16 mouse cellular contexts compared by ENCODE assay signal in the genomic region with DNA sequence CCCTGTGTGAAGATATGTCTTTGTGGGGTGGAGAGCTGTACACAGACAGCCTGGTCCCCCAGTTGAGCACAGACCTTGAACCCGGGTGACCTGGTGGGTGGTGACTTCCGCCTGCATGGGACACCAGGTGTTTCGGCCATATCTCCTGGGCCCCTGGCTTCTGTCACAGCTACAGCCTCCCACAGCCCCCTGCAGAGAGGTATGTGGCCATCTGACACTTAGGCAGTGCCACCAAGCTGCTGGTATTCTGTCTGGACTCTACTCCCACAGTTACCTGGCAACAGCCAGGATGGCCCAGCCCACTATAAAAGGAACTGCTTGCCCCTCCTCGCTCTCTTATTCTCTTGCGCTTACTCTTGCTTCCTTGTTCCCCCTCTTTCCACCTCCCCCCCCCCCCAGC. TPM values are rescaled to one million over a fixed set of nuclear protein-coding genes. Genes with fewer than 3 reads are reported as not detected.
DNase-seq lines count a peak whose midpoint lies in the region; ATAC-seq lines count a peak whose summit lies in the region.
"Had no signal": no experiment of that assay in that cellular context is flagged by ENCODE, and none has a peak within 500 bp of the region (broad histone marks: within the 10 kb centered on the region; RNA-seq: fewer than 3 reads in every experiment).

No protein-coding gene starts in this region.

- no peaks in the 10 kb centered on the region for H3K4me1 ChIP-seq in hindbrain, embryonic 16.5 days (ENCODE audit: control insufficient read depth, insufficient read depth, low read depth, low read length)
- H3K4me1 ChIP-seq in hindbrain, embryonic 14.5 days (replicated peaks; ENCODE audit: control insufficient read depth, insufficient read depth, low read length): no peaks in the 10 kb centered on the region
- H3K4me1 ChIP-seq: embryonic facial prominence, embryonic 12.5 days; forebrain, embryonic 15.5 days; intestine, embryonic 15.5 days had no signal

- H3K9ac ChIP-seq in hindbrain, embryonic 16.5 days (ENCODE audit: low read depth, low read length): no peak overlapping the region
- no peak overlapping the region for H3K9ac ChIP-seq in hindbrain, embryonic 14.5 days
- H3K9ac ChIP-seq: embryonic facial prominence, embryonic 12.5 days; forebrain, embryonic 15.5 days; heart, embryonic 12.5 days; intestine, embryonic 15.5 days had no signal

- DNase-seq in hindbrain, embryonic 14.5 days (ENCODE audit: low spot score): no peak
- DNase-seq in retina, embryonic 14.5 days (ENCODE audit: low spot score): peak; percentile 17
- no peak for DNase-seq in retina, postnatal 1 day
- DNase-seq in cerebellum, adult 9-11 months: peak; percentile 54
- no peak for DNase-seq in left cerebral cortex, adult 18-20 months (ENCODE audit: low spot score in 2 of 2)
- DNase-seq: lung, adult 18-20 months; right cerebral cortex, postnatal 4 days had no signal

- H3K27ac ChIP-seq in hindbrain, embryonic 16.5 days (ENCODE audit: low read depth, low read length): no peak overlapping the region
- no peak overlapping the region for H3K27ac ChIP-seq in hindbrain, embryonic 14.5 days
- H3K27ac ChIP-seq: embryonic facial prominence, embryonic 12.5 days; forebrain, embryonic 15.5 days; intestine, embryonic 15.5 days had no signal

- peak; percentile 50; the same call in 1 of the 2 replicates for ATAC-seq in hindbrain, embryonic 16.5 days
- no peak for ATAC-seq in hindbrain, embryonic 14.5 days (ENCODE audit: low FRiP score)
- no peak for ATAC-seq in activated CD4-positive, CD25-positive, alpha-beta regulatory T cell, adult 4 months
- ATAC-seq: forebrain, embryonic 15.5 days; intestine, embryonic 15.5 days had no signal

- no peaks in the 10 kb centered on the region for H3K36me3 ChIP-seq in hindbrain, embryonic 16.5 days (ENCODE audit: control insufficient read depth, insufficient read depth, low read length)
- no peaks in the 10 kb centered on the region for H3K36me3 ChIP-seq in hindbrain, embryonic 14.5 days (replicated peaks; ENCODE audit: control insufficient read depth, insufficient read depth)
- H3K36me3 ChIP-seq: embryonic facial prominence, embryonic 12.5 days; forebrain, embryonic 15.5 days; heart, embryonic 12.5 days; intestine, embryonic 15.5 days had no signal

- H3K4me2 ChIP-seq in hindbrain, embryonic 16.5 days (ENCODE audit: low read length): no peak overlapping the region
- H3K4me2 ChIP-seq in hindbrain, embryonic 14.5 days (replicated peaks): no peak overlapping the region
- H3K4me2 ChIP-seq: embryonic facial prominence, embryonic 12.5 days; forebrain, embryonic 15.5 days; heart, embryonic 12.5 days; intestine, embryonic 15.5 days had no signal

- WGBS in hindbrain, embryonic 16.5 days: 61% methylated on average over 5 of the region's 5 CpGs
- 71% methylated on average over 5 of the region's 5 CpGs for WGBS in hindbrain, embryonic 14.5 days

- H3K9me3 ChIP-seq in hindbrain, embryonic 16.5 days (ENCODE audit: control insufficient read depth, low read length): no peaks in the 10 kb centered on the region
- H3K9me3 ChIP-seq in hindbrain, embryonic 14.5 days (ENCODE audit: control insufficient read depth, low read length): no peaks in the 10 kb centered on the region
- H3K9me3 ChIP-seq: embryonic facial prominence, embryonic 12.5 days; forebrain, embryonic 15.5 days; heart, embryonic 12.5 days; intestine, embryonic 15.5 days had no signal

- H3K4me3 ChIP-seq in hindbrain, embryonic 16.5 days (ENCODE audit: low read length): no peak overlapping the region
- no peak overlapping the region for H3K4me3 ChIP-seq in hindbrain, embryonic 14.5 days (replicated peaks; ENCODE audit: low read length)
- H3K4me3 ChIP-seq: embryonic facial prominence, embryonic 12.5 days; forebrain, embryonic 15.5 days; heart, embryonic 12.5 days; intestine, embryonic 15.5 days had no signal

- no peaks in the 10 kb centered on the region for H3K27me3 ChIP-seq in hindbrain, embryonic 16.5 days (replicated peaks; ENCODE audit: control insufficient read depth, insufficient read depth, low read length)
- H3K27me3 ChIP-seq in hindbrain, embryonic 14.5 days (ENCODE audit: control insufficient read depth, insufficient read depth, low read length): no peaks in the 10 kb centered on the region
- H3K27me3 ChIP-seq: embryonic facial prominence, embryonic 12.5 days; forebrain, embryonic 15.5 days; heart, embryonic 12.5 days; intestine, embryonic 15.5 days had no signal

RNA-seq across cellular contexts. Expression of gene Bhmt2, which starts 16.2 kb away (rescaled TPM):
- polyA plus RNA-seq in hindbrain, embryonic 16.5 days (2015; fragmentation: Nextera tagmentation; extraction: Ambion mirVana): 0.07 and 0.11 TPM in 2 replicates
- polyA plus RNA-seq in hindbrain, embryonic 14.5 days (2014; fragmentation: Nextera tagmentation; extraction: Ambion mirVana): not detected in 2 replicates
- polyA plus RNA-seq in activated CD4-positive, CD25-positive, alpha-beta regulatory T cell, adult 4 months (2017; shearing (Covaris generic)): under 1 TPM in 1 of 2 experiments, not detected in 1; 0.22 TPM
- total RNA-seq in left cerebral cortex, adult 18-20 months (2021): under 1 TPM; 0.23 to 0.40 TPM
- total RNA-seq: heart, postnatal 25 days had no signal
- polyA plus RNA-seq: C2C12; embryonic facial prominence, embryonic 12.5 days; forebrain, embryonic 15.5 days; neural tube, embryonic 14.5 days had no signal

RNA-seq across cellular contexts. Expression of gene Dmgdh, which starts 16.3 kb away (rescaled TPM):
- 0.24 and 0.42 TPM in 2 replicates for polyA plus RNA-seq in hindbrain, embryonic 16.5 days (2015; fragmentation: Nextera tagmentation; extraction: Ambion mirVana)
- polyA plus RNA-seq in hindbrain, embryonic 14.5 days (2014; fragmentation: Nextera tagmentation; extraction: Ambion mirVana): 0.35 and 0.54 TPM in 2 replicates
- not detected for polyA plus RNA-seq in activated CD4-positive, CD25-positive, alpha-beta regulatory T cell, adult 4 months (2017; shearing (Covaris generic))
- under 1 TPM; 0.58 to 0.59 TPM for total RNA-seq in left cerebral cortex, adult 18-20 months (2021)
- total RNA-seq: heart, postnatal 25 days had no signal
- polyA plus RNA-seq: C2C12 had no signal

RNA-seq across cellular contexts. Expression of gene Bhmt, which starts 20.2 kb away (rescaled TPM):
- polyA plus RNA-seq in hindbrain, embryonic 16.5 days (2015; fragmentation: Nextera tagmentation; extraction: Ambion mirVana): 0.56 and 0.68 TPM in 2 replicates
- polyA plus RNA-seq in hindbrain, embryonic 14.5 days (2014; fragmentation: Nextera tagmentation; extraction: Ambion mirVana): 0.64 and 1.2 TPM in 2 replicates
- polyA plus RNA-seq in activated CD4-positive, CD25-positive, alpha-beta regulatory T cell, adult 4 months (2017; shearing (Covaris generic)): under 1 TPM in 1 of 2 experiments, not detected in 1; 0.57 TPM
- not detected for total RNA-seq in left cerebral cortex, adult 18-20 months (2021)
- total RNA-seq: heart, postnatal 25 days had no signal
- polyA plus RNA-seq: C2C12; embryonic facial prominence, embryonic 12.5 days had no signal

Comparison
In these comparisons a context has a peak if more than half of its experiments do, and no peak if none do; other contexts are left out.
1. DNase-seq: peak in retina, embryonic 14.5 days (single experiment) and cerebellum, adult 9-11 months (single experiment); none in hindbrain, embryonic 14.5 days (single experiment), retina, postnatal 1 day (single experiment) and left cerebral cortex, adult 18-20 months (0 of 2).